8 mouse cellular contexts compared by ENCODE assay signal in genomic region chr11:80153857-80154495, GRCm38 (mm10). TPM values are rescaled to one million over a fixed set of nuclear protein-coding genes. Genes with fewer than 3 reads are reported as not detected.
A peak's percentile ranks its signal among the peaks of the same experiment; 100 is the strongest.
DNase-seq lines count a peak whose midpoint lies in the region; ATAC-seq lines count a peak whose summit lies in the region.

Adap2 (plus strand) TSS chr11:80154105.

- H3K4me1 ChIP-seq in hindbrain, embryonic 12.5 days = peaks cover 7% of the 10 kb centered on the region; the same call in 1 of the 2 replicates

- H3K4me2 ChIP-seq in hindbrain, embryonic 12.5 days (replicated peaks) = peak within 1 kb of the TSS; percentile 74

- H3K36me3 ChIP-seq in hindbrain, embryonic 12.5 days = no peaks in the 10 kb centered on the region

- peak; percentile 61 for ATAC-seq in hindbrain, embryonic 12.5 days (ENCODE audit: low FRiP score)

- H3K4me3 ChIP-seq in hindbrain, embryonic 12.5 days = peak within 1 kb of the TSS; percentile 49

- WGBS in hindbrain, embryonic 12.5 days = 3% methylated on average over 47 of the region's 47 CpGs

- H3K27me3 ChIP-seq in hindbrain, embryonic 12.5 days = peaks cover 51% of the 10 kb centered on the region

- peak; percentile 82 for DNase-seq in T-cell, adult 2 months (ENCODE audit: low spot score)
- peak; percentile 35 to 62 for DNase-seq in cerebellum, postnatal 25 days
- DNase-seq in frontal cortex, postnatal 25 days (ENCODE audit: low spot score in 2 of 2) = peak; percentile 43 to 51
- DNase-seq in layer of hippocampus, postnatal 25 days (ENCODE audit: extremely low spot score in 1 of 2, low spot score in 1 of 2) = peak; percentile 25 to 41
- DNase-seq in lung, postnatal 10 days = peak; percentile 95
- peak; percentile 77 for DNase-seq in ovary, postnatal 14 days (ENCODE audit: low spot score)
- peak; percentile 58 to 72 for DNase-seq in thymus, postnatal 10 days (ENCODE audit: low spot score in 2 of 2)

- no peaks in the 10 kb centered on the region for H3K9me3 ChIP-seq in hindbrain, embryonic 12.5 days (replicated peaks)

- no peak within 1 kb of the TSS for H3K27ac ChIP-seq in hindbrain, embryonic 12.5 days

- peak within 1 kb of the TSS; percentile 62 for H3K9ac ChIP-seq in hindbrain, embryonic 12.5 days

RNA-seq across cellular contexts. Expression of gene Adap2, which starts in this region (rescaled TPM):
- 2.0 and 2.6 TPM in 2 replicates for polyA plus RNA-seq in hindbrain, embryonic 12.5 days (2016; fragmentation: Nextera tagmentation; extraction: Ambion mirVana)
- total RNA-seq in layer of hippocampus, postnatal 25 days (2021) = 1 to 10 TPM; 7.0 to 7.4 TPM

Comparison
In these comparisons a context has a peak if more than half of its experiments do, and no peak if none do; other contexts are left out.
1. DNase-seq: peak in every context shown above with its lines; median percentile 95 in lung, postnatal 10 days; 82 in T-cell, adult 2 months; 77 in ovary, postnatal 14 days; 65 in thymus, postnatal 10 days; 48 in cerebellum, postnatal 25 days; 47 in frontal cortex, postnatal 25 days; 33 in layer of hippocampus, postnatal 25 days.